13 mouse cellular contexts compared by ENCODE assay signal in the genomic region with DNA sequence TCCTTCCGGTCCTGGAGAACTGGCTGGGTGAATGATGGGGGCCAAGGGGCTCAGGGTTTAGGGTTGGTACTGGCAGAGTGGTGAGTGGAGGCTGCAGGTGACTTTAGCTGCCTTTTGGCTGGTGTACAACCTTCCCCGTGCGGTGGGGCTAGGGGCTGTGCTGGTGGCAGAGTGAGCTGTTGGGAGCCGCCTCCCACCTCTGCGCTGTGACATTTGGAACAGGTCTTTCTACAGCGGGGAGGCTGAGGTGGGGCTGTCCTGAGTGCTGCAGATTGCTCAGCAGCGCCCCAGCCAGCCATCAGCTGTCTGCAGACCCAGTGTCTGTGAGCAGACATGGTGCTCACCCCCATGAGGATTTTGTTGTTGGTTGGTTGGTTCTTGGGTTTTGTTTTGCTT. TPM values are rescaled to one million over a fixed set of nuclear protein-coding genes. Genes with fewer than 3 reads are reported as not detected.
DNase-seq lines count a peak whose midpoint lies in the region; ATAC-seq and TF ChIP-seq lines count a peak whose summit lies in the region.
"Had no signal": no experiment of that assay in that cellular context is flagged by ENCODE, and none has a peak within 500 bp of the region (broad histone marks: within the 10 kb centered on the region; RNA-seq: fewer than 3 reads in every experiment).

No protein-coding gene starts in this region.

- H3K4me1 ChIP-seq in heart, embryonic 14.5 days (ENCODE audit: control insufficient read depth in 2 of 2, insufficient read depth in 2 of 2, low read length in 2 of 2), result peaks cover 20 to 37% of the 10 kb centered on the region in 2 experiments
- peaks cover 21% of the 10 kb centered on the region for H3K4me1 ChIP-seq in cortical plate, adult 2 months (ENCODE audit: control insufficient read depth, insufficient read depth, low read length)
- H3K4me1 ChIP-seq in hindbrain, embryonic 11.5 days (replicated peaks; ENCODE audit: control insufficient read depth, insufficient read depth, low read length), result peaks cover 13% of the 10 kb centered on the region
- H3K4me1 ChIP-seq in midbrain, embryonic 16.5 days (ENCODE audit: control insufficient read depth, insufficient read depth, low read length), result peaks cover 66% of the 10 kb centered on the region
- H3K4me1 ChIP-seq in liver, embryonic 12.5 days, result 0 out of 2 replicates have a peak, but pooled peaks cover 7% of the 10 kb centered on the region
- H3K4me1 ChIP-seq: stomach, embryonic 15.5 days had no signal

- 27% methylated on average over 7 of the region's 7 CpGs for WGBS in heart, embryonic 14.5 days
- WGBS in hindbrain, embryonic 11.5 days, result 32% methylated on average over 7 of the region's 7 CpGs
- WGBS in midbrain, embryonic 16.5 days, result 45% methylated on average over 7 of the region's 7 CpGs
- 10% methylated on average over 7 of the region's 7 CpGs for WGBS in liver, embryonic 12.5 days (ENCODE audit: insufficient replicate concordance)

- TF ChIP-seq CTCF in cortical plate, adult 2 months (IDR thresholded peaks at IDR 0.05; ENCODE audit: extremely low read depth, insufficient read depth, low read length), result no peak

- peaks cover 29% of the 10 kb centered on the region for H3K36me3 ChIP-seq in heart, embryonic 14.5 days (ENCODE audit: control insufficient read depth, insufficient read depth, low read length)
- H3K36me3 ChIP-seq in hindbrain, embryonic 11.5 days (ENCODE audit: control insufficient read depth, insufficient read depth, low read length), result peaks cover 15% of the 10 kb centered on the region
- peaks cover 37% of the 10 kb centered on the region for H3K36me3 ChIP-seq in midbrain, embryonic 16.5 days (ENCODE audit: control insufficient read depth, insufficient read depth, low read length)
- no peaks in the 10 kb centered on the region for H3K36me3 ChIP-seq in liver, embryonic 12.5 days
- H3K36me3 ChIP-seq: stomach, embryonic 15.5 days had no signal

- no peak for ATAC-seq in heart, embryonic 14.5 days (ENCODE audit: insufficient number of reproducible peaks, insufficient read depth, low FRiP score, low read depth)
- ATAC-seq in hindbrain, embryonic 11.5 days (ENCODE audit: low FRiP score), result no peak
- ATAC-seq in midbrain, embryonic 16.5 days, result no peak
- no peak for ATAC-seq in liver, embryonic 12.5 days

- TF ChIP-seq POLR2A in cortical plate, adult 2 months (IDR thresholded peaks at IDR 0.05; ENCODE audit: extremely low read depth, insufficient read depth, low read length), result no peak

- no peak for DNase-seq in heart, adult 18-20 months
- DNase-seq in hindbrain, embryonic 11.5 days (ENCODE audit: low spot score), result no peak
- DNase-seq in lung, adult 18-20 months, result no peak
- DNase-seq in B cell, adult 2 months, result no peak

- H3K27ac ChIP-seq in heart, embryonic 14.5 days (replicated peaks in 1 of 2; ENCODE audit: control insufficient read depth in 1 of 2, insufficient read depth in 1 of 2, low read depth in 2 of 2, low read length in 2 of 2), result no peak overlapping the region
- H3K27ac ChIP-seq in cortical plate, adult 2 months (ENCODE audit: insufficient read depth, low read length), result peak overlapping the region; percentile 22; the same call in 1 of the 2 replicates
- H3K27ac ChIP-seq in hindbrain, embryonic 11.5 days (ENCODE audit: low read depth, low read length), result no peak overlapping the region
- peak overlapping the region; percentile 24; the same call in 1 of the 2 replicates for H3K27ac ChIP-seq in midbrain, embryonic 16.5 days (ENCODE audit: low read length)
- no peak overlapping the region for H3K27ac ChIP-seq in liver, embryonic 12.5 days
- H3K27ac ChIP-seq: embryonic facial prominence, embryonic 13.5 days; stomach, embryonic 15.5 days had no signal

- H3K9me3 ChIP-seq in heart, embryonic 14.5 days (ENCODE audit: control insufficient read depth, low read length), result no peaks in the 10 kb centered on the region
- no peaks in the 10 kb centered on the region for H3K9me3 ChIP-seq in hindbrain, embryonic 11.5 days (ENCODE audit: control insufficient read depth, low read length)
- no peaks in the 10 kb centered on the region for H3K9me3 ChIP-seq in midbrain, embryonic 16.5 days (replicated peaks; ENCODE audit: control insufficient read depth, low read length, poor library complexity, severe bottlenecking)
- no peaks in the 10 kb centered on the region for H3K9me3 ChIP-seq in liver, embryonic 12.5 days (replicated peaks)
- H3K9me3 ChIP-seq: embryonic facial prominence, embryonic 13.5 days; stomach, embryonic 15.5 days had no signal

- H3K9ac ChIP-seq in heart, embryonic 14.5 days (ENCODE audit: low read length), result no peak overlapping the region; the same call in 1 of the 2 replicates
- H3K9ac ChIP-seq in hindbrain, embryonic 11.5 days (ENCODE audit: low read depth, low read length), result no peak overlapping the region
- H3K9ac ChIP-seq in midbrain, embryonic 16.5 days (ENCODE audit: low read depth, low read length), result peak overlapping the region; percentile 63
- H3K9ac ChIP-seq in liver, embryonic 12.5 days, result no peak overlapping the region
- H3K9ac ChIP-seq: stomach, embryonic 15.5 days had no signal

- H3K4me3 ChIP-seq in heart, embryonic 14.5 days (ENCODE audit: control insufficient read depth in 1 of 2, insufficient read depth in 1 of 2, low read depth in 1 of 2, low read length in 2 of 2), result no peak overlapping the region
- peak overlapping the region; percentile 79; the same call in 1 of the 2 replicates for H3K4me3 ChIP-seq in cortical plate, adult 2 months (ENCODE audit: insufficient read depth, low read length)
- H3K4me3 ChIP-seq in hindbrain, embryonic 11.5 days (ENCODE audit: low read depth, low read length), result no peak overlapping the region
- peak overlapping the region; percentile 68 for H3K4me3 ChIP-seq in midbrain, embryonic 16.5 days (ENCODE audit: low read depth, low read length)
- H3K4me3 ChIP-seq in liver, embryonic 12.5 days, result no peak overlapping the region
- H3K4me3 ChIP-seq: embryonic facial prominence, embryonic 13.5 days; myocyte; stomach, embryonic 15.5 days had no signal

- H3K27me3 ChIP-seq in heart, embryonic 14.5 days (ENCODE audit: control insufficient read depth, insufficient read depth, low read length), result peaks cover 29% of the 10 kb centered on the region
- H3K27me3 ChIP-seq in hindbrain, embryonic 11.5 days (ENCODE audit: control insufficient read depth, insufficient read depth, low read length), result peaks cover 13% of the 10 kb centered on the region
- H3K27me3 ChIP-seq in midbrain, embryonic 16.5 days (ENCODE audit: control insufficient read depth, insufficient read depth, low read depth, low read length), result no peaks in the 10 kb centered on the region
- H3K27me3 ChIP-seq in liver, embryonic 12.5 days (replicated peaks), result peaks cover 93% of the 10 kb centered on the region

- 0 out of 2 replicates have a peak overlapping the region, but pooled peaks have one; percentile 25 for H3K4me2 ChIP-seq in heart, embryonic 14.5 days (ENCODE audit: low read length)
- H3K4me2 ChIP-seq in hindbrain, embryonic 11.5 days (replicated peaks; ENCODE audit: low read depth, low read length), result peak overlapping the region; percentile 26
- H3K4me2 ChIP-seq in midbrain, embryonic 16.5 days (ENCODE audit: low read length), result peak overlapping the region; percentile 99
- H3K4me2 ChIP-seq in liver, embryonic 12.5 days, result no peak overlapping the region
- H3K4me2 ChIP-seq: liver, embryonic 11.5 days; stomach, embryonic 15.5 days had no signal

RNA-seq across cellular contexts. Expression of gene Lrrc4b, which starts 16.7 kb away (rescaled TPM):
- 4.1 and 4.5 TPM in 2 replicates for polyA plus RNA-seq in heart, embryonic 14.5 days (2014; fragmentation: Nextera tagmentation; extraction: Ambion mirVana)
- 10 to 100 TPM; 31.2 to 66.0 TPM for total RNA-seq in heart, adult 18-20 months (2021)
- polyA plus RNA-seq in cortical plate, adult 2 months (2012; rRNA removed), result 190 and 192 TPM in 2 replicates
- 9.1 and 11.4 TPM in 2 replicates for polyA plus RNA-seq in hindbrain, embryonic 11.5 days (2014; fragmentation: Nextera tagmentation; extraction: Ambion mirVana)
- polyA plus RNA-seq in midbrain, embryonic 16.5 days (2015; fragmentation: Nextera tagmentation; extraction: Ambion mirVana), result 14.3 and 15.9 TPM in 2 replicates
- polyA plus RNA-seq in liver, embryonic 12.5 days (2016; fragmentation: Nextera tagmentation; extraction: Ambion mirVana), result 0.07 TPM in 1 of 2 replicates, not detected in the other
- total RNA-seq: hematopoietic stem cell, adult 5-6 weeks had no signal
- polyA plus RNA-seq: myocyte had no signal

RNA-seq across cellular contexts. Expression of gene Aspdh, which starts 19.7 kb away (rescaled TPM):
- polyA plus RNA-seq in heart, embryonic 14.5 days (2014; fragmentation: Nextera tagmentation; extraction: Ambion mirVana), result 0.34 and 1.4 TPM in 2 replicates
- total RNA-seq in heart, adult 18-20 months (2021), result 1 to 10 TPM in 1 of 2 experiments, under 1 TPM in 1; 0.41 to 1.4 TPM
- polyA plus RNA-seq in cortical plate, adult 2 months (2012; rRNA removed), result 8.2 and 8.7 TPM in 2 replicates
- polyA plus RNA-seq in hindbrain, embryonic 11.5 days (2014; fragmentation: Nextera tagmentation; extraction: Ambion mirVana), result 1.2 and 2.1 TPM in 2 replicates
- polyA plus RNA-seq in midbrain, embryonic 16.5 days (2015; fragmentation: Nextera tagmentation; extraction: Ambion mirVana), result 3.9 and 4.2 TPM in 2 replicates
- polyA plus RNA-seq in liver, embryonic 12.5 days (2016; fragmentation: Nextera tagmentation; extraction: Ambion mirVana), result 5.5 and 6.4 TPM in 2 replicates
- total RNA-seq: hematopoietic stem cell, adult 5-6 weeks had no signal
- polyA plus RNA-seq: myocyte had no signal

RNA-seq across cellular contexts. Expression of gene Josd2, which starts 22.3 kb away (rescaled TPM):
- 128 and 131 TPM in 2 replicates for polyA plus RNA-seq in heart, embryonic 14.5 days (2014; fragmentation: Nextera tagmentation; extraction: Ambion mirVana)
- 100 to 1,000 TPM in 1 of 2 experiments, 10 to 100 TPM in 1; 98.6 to 108 TPM for total RNA-seq in heart, adult 18-20 months (2021)
- polyA plus RNA-seq in cortical plate, adult 2 months (2012; rRNA removed), result 232 and 256 TPM in 2 replicates
- polyA plus RNA-seq in hindbrain, embryonic 11.5 days (2014; fragmentation: Nextera tagmentation; extraction: Ambion mirVana), result 57.3 and 59.1 TPM in 2 replicates
- polyA plus RNA-seq in midbrain, embryonic 16.5 days (2015; fragmentation: Nextera tagmentation; extraction: Ambion mirVana), result 39.5 and 39.6 TPM in 2 replicates
- polyA plus RNA-seq in liver, embryonic 12.5 days (2016; fragmentation: Nextera tagmentation; extraction: Ambion mirVana), result 189 and 194 TPM in 2 replicates

RNA-seq across cellular contexts. Expression of gene Emc10, which starts 50.8 kb away (rescaled TPM):
- 101 and 114 TPM in 2 replicates for polyA plus RNA-seq in heart, embryonic 14.5 days (2014; fragmentation: Nextera tagmentation; extraction: Ambion mirVana)
- 10 to 100 TPM; 79.6 to 85.6 TPM for total RNA-seq in heart, adult 18-20 months (2021)
- 297 and 308 TPM in 2 replicates for polyA plus RNA-seq in cortical plate, adult 2 months (2012; rRNA removed)
- 90.2 and 97.2 TPM in 2 replicates for polyA plus RNA-seq in hindbrain, embryonic 11.5 days (2014; fragmentation: Nextera tagmentation; extraction: Ambion mirVana)
- polyA plus RNA-seq in midbrain, embryonic 16.5 days (2015; fragmentation: Nextera tagmentation; extraction: Ambion mirVana), result 121 and 137 TPM in 2 replicates
- 70.6 and 74.8 TPM in 2 replicates for polyA plus RNA-seq in liver, embryonic 12.5 days (2016; fragmentation: Nextera tagmentation; extraction: Ambion mirVana)

RNA-seq across cellular contexts. Expression of gene Fam71e1, which starts 50.9 kb away (rescaled TPM):
- polyA plus RNA-seq in heart, embryonic 14.5 days (2014; fragmentation: Nextera tagmentation; extraction: Ambion mirVana), result 8.7 and 9.2 TPM in 2 replicates
- 1 to 10 TPM; 1.6 to 4.3 TPM for total RNA-seq in heart, adult 18-20 months (2021)
- 27.0 and 29.4 TPM in 2 replicates for polyA plus RNA-seq in cortical plate, adult 2 months (2012; rRNA removed)
- 13.5 and 20.6 TPM in 2 replicates for polyA plus RNA-seq in hindbrain, embryonic 11.5 days (2014; fragmentation: Nextera tagmentation; extraction: Ambion mirVana)
- 24.2 and 29.8 TPM in 2 replicates for polyA plus RNA-seq in midbrain, embryonic 16.5 days (2015; fragmentation: Nextera tagmentation; extraction: Ambion mirVana)
- polyA plus RNA-seq in liver, embryonic 12.5 days (2016; fragmentation: Nextera tagmentation; extraction: Ambion mirVana), result 2.8 and 3.3 TPM in 2 replicates
- total RNA-seq: hematopoietic stem cell, adult 5-6 weeks had no signal

Comparison
In these comparisons a context has a peak if more than half of its experiments do, and no peak if none do; other contexts are left out.
1. H3K27ac ChIP-seq: peak in cortical plate, adult 2 months (single experiment) and midbrain, embryonic 16.5 days (single experiment); none in heart, embryonic 14.5 days (0 of 2), hindbrain, embryonic 11.5 days (single experiment) and liver, embryonic 12.5 days (single experiment).
2. H3K4me3 ChIP-seq: peak in cortical plate, adult 2 months (single experiment) and midbrain, embryonic 16.5 days (single experiment); none in heart, embryonic 14.5 days (0 of 2), hindbrain, embryonic 11.5 days (single experiment) and liver, embryonic 12.5 days (single experiment).
3. RNA of gene Lrrc4b, which starts 16.7 kb away (polyA plus RNA-seq): 190 to 192 TPM in cortical plate, adult 2 months; 14.3 to 15.9 TPM in midbrain, embryonic 16.5 days, 9.1 to 11.4 TPM in hindbrain, embryonic 11.5 days, 4.1 to 4.5 TPM in heart, embryonic 14.5 days and 0.07 TPM in liver, embryonic 12.5 days; every median in the first group is over 10 times any median in the second.